Mouse (Mus musculus) heart, adult 18-20 months (tissue): ENCODE measurements around the gene Ctnnal1. TPM values are rescaled to one million over a fixed set of nuclear protein-coding genes. Genes with fewer than 3 reads are reported as not detected.
A peak's percentile ranks its signal among the peaks of the same experiment; 100 is the strongest.
"Not testable (repeated sequence)": the region's sequence is repeated elsewhere in the genome, so short reads cannot be mapped to it uniquely, and the experiment has no call there.

ENCODE experiments used
- DNase-seq, 2 experiments: peaks; one replicate each; pipeline ENCODE4 v3.0.0; 2021 to 2022; ENCODE audit warnings: mixed read lengths in 1 of 2
- long read RNA-seq, 2 experiments: library from polyadenylated mRNA; stranded (forward); transcript quantifications; one replicate each; pipeline ENCODE4 v2.0.0; 2021
- total RNA-seq, 2 experiments: library from RNA; stranded (reverse); gene quantifications; 2 replicates each; pipeline ENCODE4 v1.2.3; 2021

Ctnnal1 gene
- total RNA-seq: 10 to 100 TPM; 24.8 to 37.8 TPM
- long read RNA-seq, experiment 1, transcript Ctnnal1-201 (19 exons, 3,664 nt): major isoform, 23 of 28 reads
- long read RNA-seq, experiment 1, partial matches to known transcripts: 0 of 28 reads
- long read RNA-seq, experiment 1, other reads (novel, unspliced or antisense): 5 of 28 reads
- long read RNA-seq, experiment 2, transcript Ctnnal1-201 (19 exons, 3,664 nt): major isoform, 20 of 25 reads
- long read RNA-seq, experiment 2, partial matches to known transcripts: 0 of 25 reads
- long read RNA-seq, experiment 2, other reads (novel, unspliced or antisense): 5 of 25 reads

DNA sequence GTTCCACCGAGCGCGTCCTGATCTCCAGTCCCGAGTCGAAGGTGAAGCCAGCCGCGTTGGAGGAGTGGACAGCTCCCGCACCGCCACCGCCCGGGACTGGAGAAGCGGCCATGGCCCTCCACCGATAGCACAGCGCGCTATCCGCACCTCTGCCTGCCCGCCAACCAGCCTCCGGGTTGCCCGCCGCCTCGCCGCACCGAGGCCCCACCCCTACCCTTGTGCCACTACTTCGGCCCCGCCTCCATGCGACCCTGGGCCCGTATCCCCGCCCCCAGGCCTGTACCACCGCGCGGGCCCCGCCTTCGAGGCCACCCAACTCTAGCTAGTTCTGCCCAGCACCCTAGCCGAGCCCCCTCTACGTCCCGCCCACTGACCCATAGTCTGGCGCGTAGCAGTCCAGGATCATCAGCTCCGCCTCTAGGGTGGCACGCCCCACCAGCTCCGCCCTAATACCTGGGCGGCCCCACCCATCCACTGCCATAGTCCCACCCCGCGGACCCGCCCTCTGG lies at the start of gene Ctnnal1:
TSS of gene Ctnnal1 (minus strand) at position 186 of the 509 bp plus-strand sequence.
- DNase-seq: peak; percentile 88 to 91

DNA sequence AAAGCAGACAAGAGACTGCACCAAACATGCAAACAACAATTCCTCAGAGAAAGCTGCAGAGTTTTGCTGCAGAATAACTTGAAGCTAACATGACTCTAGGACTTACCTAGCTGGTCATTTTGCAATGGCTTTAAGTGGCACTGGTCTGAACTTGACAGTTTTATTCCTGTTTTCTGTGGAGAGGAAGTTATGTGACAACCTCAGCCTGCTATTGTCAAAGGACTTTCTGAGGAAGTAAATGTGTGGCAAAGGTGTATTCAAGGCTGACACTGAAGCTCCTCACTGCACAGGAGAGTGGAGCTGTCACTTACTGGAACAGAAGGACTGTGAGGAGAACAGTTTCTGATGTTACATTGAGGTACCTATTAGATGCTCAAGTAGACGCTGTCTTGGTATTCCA lies 49.8 kb upstream of the Ctnnal1 start:
- no peak for DNase-seq

GRCm38 (mm10) chr4:56914338-56914737 lies 49.4 kb upstream of the Ctnnal1 start:
- no peak for DNase-seq

DNA sequence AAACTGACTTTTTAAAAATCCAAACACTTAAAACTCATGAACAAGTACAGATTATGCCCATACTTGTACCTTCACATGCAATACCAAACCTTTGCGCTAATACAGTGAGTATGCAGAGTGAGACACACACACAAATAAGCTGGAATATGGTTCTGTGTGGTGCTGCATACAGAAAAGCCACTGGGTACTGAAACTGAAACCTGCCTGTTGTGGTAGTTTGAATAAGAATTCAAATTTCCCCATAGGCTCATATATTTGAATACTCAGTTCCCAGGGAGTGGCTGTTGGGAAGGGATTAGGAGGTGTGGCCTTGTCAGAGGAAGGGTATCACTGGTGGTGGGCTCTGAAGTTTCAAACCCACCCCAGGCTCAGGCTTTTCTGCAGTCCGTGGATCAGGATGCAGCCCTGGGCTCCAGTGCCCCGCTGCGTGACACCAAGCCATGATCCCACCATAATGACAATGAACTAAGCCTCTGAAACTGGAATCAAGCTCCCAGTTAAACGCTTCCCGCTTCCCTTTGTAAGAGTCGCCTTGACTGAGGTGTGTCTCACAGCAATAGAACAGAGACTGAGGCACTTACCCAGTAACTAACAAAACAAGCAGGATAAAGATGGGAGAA lies 47.5 kb upstream of the Ctnnal1 start:
- DNase-seq: no peak

- no peak for DNase-seq
These were observed 44.6 kb upstream of the Ctnnal1 start for GRCm38 (mm10) chr4:56909568-56909967.

- no peak for DNase-seq
These were observed 42.7 kb upstream of the Ctnnal1 start for GRCm38 (mm10) chr4:56907671-56908070.

- no peak for DNase-seq
These were observed 41.9 kb upstream of the Ctnnal1 start for GRCm38 (mm10) chr4:56906926-56907325.

GRCm38 (mm10) chr4:56905507-56905906 lies 40.5 kb upstream of the Ctnnal1 start:
- DNase-seq: no peak

GRCm38 (mm10) chr4:56901671-56902070 lies 36.7 kb upstream of the Ctnnal1 start:
- DNase-seq: no peak

DNA sequence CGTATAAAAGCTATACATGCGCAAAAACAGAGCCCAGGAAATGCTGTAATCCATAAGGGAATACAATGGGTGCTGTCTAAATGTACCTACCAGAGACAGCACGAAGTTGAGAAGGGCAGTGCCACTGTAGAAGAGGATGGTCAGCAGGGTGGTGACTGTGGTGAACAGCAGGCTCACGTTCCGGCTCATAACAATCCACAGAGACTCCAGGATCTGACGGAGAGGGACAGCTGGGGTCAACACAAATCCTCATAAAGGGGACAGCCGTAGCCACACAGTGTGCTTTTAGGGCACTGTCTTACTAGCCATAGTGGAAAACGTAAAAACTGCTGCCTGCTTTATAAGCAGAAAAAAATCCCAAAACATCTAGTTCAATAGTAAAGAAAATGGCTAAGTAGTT lies 34.2 kb upstream of the Ctnnal1 start:
- no peak for DNase-seq

DNA sequence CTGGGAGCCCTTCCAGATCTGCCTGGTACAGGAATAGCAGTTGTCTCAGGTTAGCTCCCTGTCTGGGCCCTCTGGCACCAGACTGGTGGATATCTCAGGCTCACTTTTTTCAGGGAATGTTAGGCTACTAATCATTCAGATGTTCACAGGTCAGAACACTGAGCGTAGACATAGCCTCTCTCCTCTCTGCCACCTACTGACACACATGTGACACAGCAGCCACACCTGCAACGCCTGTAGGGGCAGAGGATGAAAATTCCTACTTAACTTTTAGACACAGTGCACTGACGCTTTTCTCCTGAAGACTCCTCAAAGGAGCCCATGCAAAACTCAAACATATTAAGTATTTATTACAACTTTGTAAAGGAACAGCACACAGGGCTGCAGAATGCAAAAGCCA lies 32.5 kb upstream of the Ctnnal1 start:
- DNase-seq: no peak

DNA sequence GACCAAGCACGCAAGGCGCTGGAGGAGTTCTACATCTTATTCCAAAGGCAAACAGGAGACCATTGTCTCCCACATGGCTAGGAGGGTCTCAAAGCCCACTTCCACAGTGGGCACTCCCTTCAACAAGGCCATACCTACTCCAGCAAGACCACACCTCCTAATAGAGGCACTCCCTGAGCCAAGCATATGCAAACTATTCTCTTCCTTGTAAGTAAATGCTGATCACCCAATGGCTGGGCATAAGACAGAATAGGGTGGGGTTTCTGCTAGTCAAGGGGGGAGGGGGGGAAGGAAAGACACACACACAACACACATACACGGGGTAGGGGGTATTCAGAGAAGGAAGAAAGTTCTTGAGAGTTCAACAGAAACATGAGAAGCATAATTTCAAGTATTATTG lies 29.2 kb upstream of the Ctnnal1 start:
- DNase-seq: no peak

DNA sequence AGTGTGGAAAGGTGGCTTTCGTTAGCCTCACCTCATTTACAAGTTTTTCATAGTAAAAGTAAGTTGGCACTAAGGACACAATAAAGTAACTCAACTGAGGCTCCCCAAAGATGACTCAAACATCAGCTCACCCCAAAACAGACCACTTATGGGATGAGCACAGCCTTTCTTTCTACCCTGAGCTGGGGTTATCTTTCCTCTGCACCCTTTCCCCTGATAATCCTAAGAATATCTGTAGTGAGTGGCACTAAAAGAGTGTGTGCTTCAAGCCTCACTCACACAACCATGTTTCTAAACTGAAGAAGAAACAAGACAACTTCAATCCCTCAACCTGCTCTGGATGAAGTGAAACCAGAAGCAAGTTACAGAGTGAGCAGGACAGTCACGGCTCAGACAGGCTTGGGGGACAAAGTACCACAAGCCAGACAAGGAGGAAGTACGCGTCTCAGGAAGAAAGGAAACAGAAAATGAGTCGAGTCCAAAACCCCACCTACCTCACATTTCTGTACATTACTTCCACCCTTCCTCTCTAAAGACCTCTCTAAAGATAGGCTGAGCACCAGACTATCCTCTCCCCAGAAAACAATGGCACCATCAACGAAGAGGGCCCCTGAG lies 27.6 kb upstream of the Ctnnal1 start:
- DNase-seq: no peak

- DNase-seq: peak; percentile 33 to 59
These were observed 23.5 kb upstream of the Ctnnal1 start for GRCm38 (mm10) chr4:56888483-56888882.

DNA sequence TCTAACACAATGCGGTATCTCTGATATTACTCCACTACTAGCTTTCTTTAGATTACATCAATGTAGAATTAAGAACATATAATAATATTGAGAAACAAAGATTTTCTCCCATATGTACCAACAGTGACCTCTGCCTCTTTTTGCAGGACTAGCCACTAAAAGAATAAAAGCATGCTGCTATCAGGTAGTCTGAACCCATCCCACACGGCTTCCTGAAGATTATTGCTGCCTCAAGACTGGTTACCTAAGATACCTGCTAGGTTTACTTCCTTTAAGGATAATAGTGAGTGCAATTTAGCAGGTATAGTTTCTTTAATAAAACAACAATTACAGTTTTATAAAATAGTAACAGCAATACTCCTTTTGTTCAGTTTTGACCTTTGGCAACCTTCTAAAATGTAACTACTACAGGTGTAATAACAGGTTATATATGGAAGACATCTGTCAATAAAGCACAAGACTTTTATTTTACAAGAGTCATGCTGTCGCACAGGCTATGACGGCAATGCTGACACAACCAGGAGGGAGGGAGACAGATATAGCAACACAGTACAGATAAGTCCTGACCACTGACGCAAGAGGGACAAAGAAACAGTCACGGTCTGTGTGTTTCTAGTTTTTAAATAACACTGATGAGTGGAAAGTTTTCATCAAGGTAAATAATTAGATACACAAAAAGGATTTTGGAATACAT lies 21.4 kb upstream of the Ctnnal1 start:
- no peak for DNase-seq

GRCm38 (mm10) chr4:56880036-56880703 lies 15.2 kb upstream of the Ctnnal1 start:
- peak; percentile 66 to 70 for DNase-seq

DNA sequence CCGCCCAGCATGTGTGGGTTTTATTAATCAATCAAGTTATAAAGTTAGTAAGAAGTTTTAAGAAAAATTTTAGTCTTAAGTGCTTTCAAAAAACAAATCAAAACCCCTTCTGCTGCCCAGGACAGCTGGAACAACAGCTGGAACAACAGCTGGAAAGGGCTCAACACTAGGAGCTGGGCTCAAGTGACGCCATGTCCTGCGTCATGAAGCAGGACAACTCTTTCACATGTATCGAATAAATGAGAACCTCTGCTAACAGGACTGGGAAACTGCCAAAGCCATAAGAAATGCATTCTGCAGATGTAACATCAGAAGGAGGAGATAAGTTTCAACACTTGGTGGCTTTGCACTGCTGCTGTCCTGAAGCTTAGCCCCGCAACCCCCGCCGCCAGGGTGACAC lies 14.0 kb upstream of the Ctnnal1 start:
- peak in 1 of 2 experiments; percentile 18 for DNase-seq

- not testable (repeated sequence) for DNase-seq
These were observed 5.6 kb upstream of the Ctnnal1 start for GRCm38 (mm10) chr4:56870541-56870940.

DNA sequence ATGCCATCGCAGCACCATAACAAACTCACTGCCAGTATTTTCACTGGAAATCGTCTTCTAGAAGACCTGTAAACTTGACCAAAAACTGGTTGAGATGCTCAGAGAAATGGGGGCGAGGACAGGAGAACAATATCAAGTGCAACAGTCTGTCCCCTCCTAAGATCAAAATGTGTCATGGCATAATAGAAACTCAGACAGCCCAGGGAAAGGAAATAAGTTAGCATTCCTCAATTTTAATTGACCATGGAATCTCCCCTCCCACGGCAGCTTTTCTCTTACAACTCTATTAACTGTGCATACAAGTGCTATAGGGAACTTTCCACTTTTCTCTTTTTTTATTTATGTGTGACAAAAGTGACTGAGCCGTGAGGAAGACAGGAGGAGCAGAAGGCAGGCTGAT lies 2.8 kb upstream of the Ctnnal1 start:
- no peak for DNase-seq

DNA sequence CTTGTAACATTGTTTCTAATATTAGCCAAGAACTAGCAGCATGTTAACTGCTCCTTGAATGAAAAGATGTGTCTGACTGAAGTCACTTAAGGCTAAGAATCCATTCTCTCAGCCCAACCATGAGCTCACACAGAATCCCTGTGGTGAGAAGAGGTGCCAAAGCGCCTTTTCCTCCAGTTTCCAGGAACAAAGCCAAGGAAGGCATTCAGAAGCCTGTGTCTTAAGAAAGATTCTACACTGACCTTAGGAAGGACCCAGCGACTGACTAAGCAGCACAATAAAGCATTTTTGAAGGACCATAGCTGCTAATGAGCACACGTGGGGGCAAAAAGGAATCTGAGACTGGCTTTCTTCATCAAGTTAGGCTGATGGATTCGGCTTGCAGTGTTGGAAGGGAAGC lies 983 bp upstream of the Ctnnal1 start:
- DNase-seq: peak; percentile 49 to 53

- peak; percentile 35 to 53 for DNase-seq
These were observed 479 bp downstream of the Ctnnal1 start for GRCm38 (mm10) chr4:56864417-56865001.

- no peak for DNase-seq
These were observed 972 bp downstream of the Ctnnal1 start for GRCm38 (mm10) chr4:56864016-56864415.
